Mouse (Mus musculus) frontal cortex, adult 2 months (tissue): ENCODE measurements at regions not wholly inside any gene's neighbourhood (a gene's known extent, or its start where the extent isn't known, plus 50 kb on each side); places are given as distances from the start of the nearest gene placed in this dataset.

Source experiments
- DNase-seq, 2 experiments: peaks; one replicate each; pipeline ENCODE4 v3.0.0; 2022; ENCODE audit warnings: low spot score in 1 of 2; ENCODE audit errors: extremely low spot score in 1 of 2

GRCm38 (mm10) chr5:144621967-144622366, 76.3 kb downstream of the Nptx2 start:
- no peak for DNase-seq

- peak; percentile 73 to 79 for DNase-seq
Observed at GRCm38 (mm10) chr5:144623358-144623757, 77.7 kb downstream of the Nptx2 start.

GRCm38 (mm10) chr5:144632295-144632694, 86.6 kb downstream of the Nptx2 start:
- peak in 1 of 2 experiments; percentile 64 for DNase-seq

GRCm38 (mm10) chr5:144638631-144639030, 92.9 kb downstream of the Nptx2 start:
- DNase-seq: peak in 1 of 2 experiments; percentile 72

- no peak for DNase-seq
Observed at GRCm38 (mm10) chr5:144639639-144640038, 93.9 kb downstream of the Nptx2 start.

GRCm38 (mm10) chr5:144642766-144643165, 97.1 kb downstream of the Nptx2 start:
- DNase-seq: no peak

- DNase-seq: no peak
Observed at GRCm38 (mm10) chr5:144643438-144643837, 97.7 kb downstream of the Nptx2 start.

- no peak for DNase-seq
Observed at GRCm38 (mm10) chr5:144645367-144645766, 99.7 kb downstream of the Nptx2 start.

- DNase-seq: peak; percentile 77 to 80
Observed at GRCm38 (mm10) chr5:144647311-144648104, 101.8 kb downstream of the Nptx2 start.

- DNase-seq: no peak
Observed at GRCm38 (mm10) chr5:144652231-144652630, 106.5 kb downstream of the Nptx2 start.

- DNase-seq: no peak
Observed at GRCm38 (mm10) chr5:144662031-144662430, 99.6 kb downstream of the Tmem130 start.

GRCm38 (mm10) chr5:144663981-144664380, 97.6 kb downstream of the Tmem130 start:
- DNase-seq: no peak

GRCm38 (mm10) chr5:144664571-144665295, 96.9 kb downstream of the Tmem130 start:
- no peak for DNase-seq

GRCm38 (mm10) chr5:144668060-144668459, 93.6 kb downstream of the Tmem130 start:
- no peak for DNase-seq

- DNase-seq: no peak
Observed at GRCm38 (mm10) chr5:144678815-144679750, 82.5 kb downstream of the Tmem130 start.

- no peak for DNase-seq
Observed at GRCm38 (mm10) chr5:144684184-144684583, 77.4 kb downstream of the Tmem130 start.
